Mouse (Mus musculus) fibroblast of lung, adult 2 months (primary cell): ENCODE measurements around the gene Fbxw9.

ENCODE experiments used
- DNase-seq: peaks from one replicate; pipeline ENCODE4 v3.0.0-alpha.2; 2011; ENCODE audit warnings: low read depth

The Fbxw9 gene

DNA sequence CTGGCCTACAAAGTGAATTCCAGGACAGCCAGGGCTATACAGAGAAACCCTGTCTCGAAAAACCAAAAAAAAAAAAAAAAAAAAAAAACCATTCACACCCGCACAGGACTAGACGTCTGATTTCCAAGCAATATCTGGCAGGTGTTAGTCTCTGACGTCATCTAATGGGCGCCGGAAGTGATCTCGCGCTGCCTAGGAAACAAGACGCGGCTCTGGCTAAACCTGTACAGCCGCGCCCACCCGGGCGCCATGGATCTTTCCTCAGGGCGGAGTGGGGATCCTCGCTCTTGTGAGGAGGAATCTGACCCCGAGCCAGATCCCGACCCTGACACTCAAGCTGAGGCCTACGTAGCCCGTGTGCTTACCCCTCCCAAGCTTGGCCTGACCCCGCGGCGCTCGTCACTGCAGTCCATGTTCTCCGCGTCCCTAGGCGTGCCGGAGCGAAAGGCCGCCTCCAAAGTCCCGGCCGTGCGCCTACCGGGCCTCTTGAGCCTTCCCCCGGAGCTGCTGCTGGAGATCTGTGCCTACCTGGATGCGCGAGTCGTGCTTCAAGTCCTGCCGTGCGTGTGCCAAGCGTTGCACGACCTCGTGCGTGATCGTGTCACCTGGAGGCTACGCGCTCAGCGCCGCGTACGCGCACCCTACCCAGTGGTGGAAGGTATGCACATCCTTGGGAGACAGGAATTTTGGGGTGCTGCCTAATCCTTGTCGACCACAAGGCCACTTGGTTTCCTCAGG lies at the start of gene Fbxw9:
TSS of gene Fbxw9 (plus strand) at position 177 of the 738 bp plus-strand sequence.
- DNase-seq: peak; percentile 86

DNA sequence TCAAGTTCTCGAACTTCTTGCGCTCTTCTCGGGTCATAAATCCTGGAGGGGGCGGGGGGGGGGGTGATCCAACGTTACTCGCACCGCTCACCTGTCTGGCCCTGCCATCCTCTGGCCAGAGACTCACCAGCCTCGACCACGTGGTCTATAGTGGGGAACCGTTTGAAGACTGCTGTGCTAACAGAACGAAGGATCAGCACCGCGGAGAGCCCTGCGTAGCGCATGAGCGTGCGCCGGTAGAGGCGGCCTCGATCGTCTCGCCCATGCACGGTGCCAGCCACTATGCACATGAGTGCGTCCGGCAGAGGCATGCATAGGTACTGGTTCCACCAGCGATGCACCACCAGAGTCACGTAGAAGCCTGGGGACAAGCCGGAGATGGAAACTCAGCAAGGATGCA lies 48.6 kb upstream of the Fbxw9 start:
- DNase-seq: no peak

DNA sequence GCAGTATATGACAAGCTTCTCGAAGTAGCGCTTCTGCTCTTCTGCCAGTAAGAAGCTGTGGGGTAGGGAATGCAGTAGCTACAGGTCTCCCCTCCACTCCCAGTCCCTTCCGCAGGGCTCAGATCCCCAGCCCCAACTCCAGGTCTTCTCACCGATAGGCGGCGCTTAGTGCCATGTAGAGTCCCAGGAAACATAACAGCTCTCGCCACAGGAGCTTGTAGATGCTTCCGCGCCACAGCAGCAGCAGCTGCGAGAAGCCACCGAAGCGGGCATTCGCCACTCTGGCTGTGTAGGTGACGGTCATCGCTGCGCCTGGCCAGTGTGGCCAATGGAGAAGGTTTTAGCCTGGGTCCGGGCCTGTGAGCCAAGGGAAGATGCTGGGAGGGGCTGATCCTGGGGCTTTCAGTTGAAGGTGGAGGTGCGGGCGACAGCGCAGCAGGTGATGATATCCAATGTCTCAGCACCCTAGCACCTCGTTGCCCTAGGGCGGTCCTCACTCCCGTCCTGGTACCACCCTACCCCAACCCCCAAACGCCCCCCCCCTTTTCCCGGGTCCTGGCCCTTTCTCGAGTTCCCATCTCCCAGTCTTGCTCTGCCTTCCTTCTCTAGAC lies 46.5 kb upstream of the Fbxw9 start:
- no peak for DNase-seq

DNA sequence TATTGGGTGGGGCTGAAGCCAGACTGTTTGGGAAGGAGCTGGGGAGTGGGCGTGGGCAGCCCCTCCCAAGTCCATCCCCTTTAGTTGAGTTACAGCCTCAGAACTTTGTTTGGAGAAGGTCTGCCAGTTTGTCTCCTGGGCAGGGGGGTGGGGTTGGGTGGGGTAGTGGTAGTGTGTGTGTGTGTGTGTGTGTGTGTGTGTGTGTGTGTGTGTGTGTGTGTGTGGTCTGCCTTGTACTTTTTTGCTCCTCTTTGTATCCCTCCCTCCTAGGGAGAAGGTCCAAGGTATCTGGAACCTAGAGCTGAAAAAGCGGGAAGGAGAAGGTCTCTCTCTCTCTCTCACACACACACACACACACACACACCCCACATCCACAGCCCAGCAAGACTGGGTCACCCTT lies 45.4 kb upstream of the Fbxw9 start, which contains the start of gene Best2:
TSS of gene Best2 (minus strand) at position 101 of the 400 bp plus-strand sequence.
- no peak for DNase-seq

- no peak for DNase-seq
Observed at GRCm38 (mm10) chr8:85016724-85017123, 43.1 kb upstream of the Fbxw9 start.

- DNase-seq: no peak
Observed at GRCm38 (mm10) chr8:85017209-85017608, 42.6 kb upstream of the Fbxw9 start.

DNA sequence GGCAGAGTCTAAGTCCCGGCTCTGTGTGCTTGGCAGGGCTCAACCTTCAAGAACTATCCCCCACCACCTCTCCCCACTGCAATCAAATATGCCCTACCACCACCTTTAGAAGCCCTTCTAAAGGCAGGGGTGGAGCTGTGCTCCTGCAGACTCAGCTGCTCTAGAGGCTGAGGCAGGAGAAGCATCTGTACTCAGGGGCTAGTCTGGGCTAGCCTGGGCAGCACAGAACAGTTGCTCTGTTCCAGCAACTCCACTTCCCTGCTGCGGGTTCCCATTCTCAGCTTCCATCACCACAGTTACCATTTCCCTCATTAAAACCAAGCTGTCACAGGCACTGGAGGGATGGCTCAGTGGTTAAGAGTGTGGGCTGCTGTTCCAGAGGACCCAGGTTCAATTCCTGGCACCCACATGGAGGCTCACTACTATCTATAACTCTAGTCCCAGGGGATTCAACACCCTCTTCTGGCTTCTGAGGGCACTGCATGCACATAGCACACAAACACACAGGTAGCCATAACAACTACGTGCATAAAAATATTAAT lies 38.3 kb upstream of the Fbxw9 start:
- DNase-seq: no peak

DNA sequence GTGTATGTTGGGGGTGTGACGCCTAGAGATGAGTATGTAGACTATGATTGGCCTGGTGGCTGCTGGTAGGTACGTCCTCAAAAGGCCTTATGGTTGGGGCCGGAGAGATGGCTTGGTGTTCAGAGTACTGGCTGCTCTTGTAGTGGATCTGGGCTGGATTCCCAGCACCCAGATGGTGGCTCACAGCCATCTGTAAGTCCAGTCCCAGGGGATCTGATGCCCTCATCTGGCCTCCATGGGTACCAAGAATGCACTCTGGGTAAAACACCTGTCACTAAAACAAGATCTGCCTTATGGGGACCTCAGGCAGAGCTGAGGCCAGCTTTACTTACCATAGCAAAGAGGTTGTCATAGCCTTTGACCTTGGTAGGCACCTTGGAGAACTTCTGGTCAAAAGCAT lies 36.0 kb upstream of the Fbxw9 start:
- DNase-seq: no peak

GRCm38 (mm10) chr8:85025098-85025932 lies 34.5 kb upstream of the Fbxw9 start, which contains the start of gene Asna1:
Gene Asna1, minus strand, starts transcription at chr8:85025281.
- peak; percentile 83 for DNase-seq

DNA sequence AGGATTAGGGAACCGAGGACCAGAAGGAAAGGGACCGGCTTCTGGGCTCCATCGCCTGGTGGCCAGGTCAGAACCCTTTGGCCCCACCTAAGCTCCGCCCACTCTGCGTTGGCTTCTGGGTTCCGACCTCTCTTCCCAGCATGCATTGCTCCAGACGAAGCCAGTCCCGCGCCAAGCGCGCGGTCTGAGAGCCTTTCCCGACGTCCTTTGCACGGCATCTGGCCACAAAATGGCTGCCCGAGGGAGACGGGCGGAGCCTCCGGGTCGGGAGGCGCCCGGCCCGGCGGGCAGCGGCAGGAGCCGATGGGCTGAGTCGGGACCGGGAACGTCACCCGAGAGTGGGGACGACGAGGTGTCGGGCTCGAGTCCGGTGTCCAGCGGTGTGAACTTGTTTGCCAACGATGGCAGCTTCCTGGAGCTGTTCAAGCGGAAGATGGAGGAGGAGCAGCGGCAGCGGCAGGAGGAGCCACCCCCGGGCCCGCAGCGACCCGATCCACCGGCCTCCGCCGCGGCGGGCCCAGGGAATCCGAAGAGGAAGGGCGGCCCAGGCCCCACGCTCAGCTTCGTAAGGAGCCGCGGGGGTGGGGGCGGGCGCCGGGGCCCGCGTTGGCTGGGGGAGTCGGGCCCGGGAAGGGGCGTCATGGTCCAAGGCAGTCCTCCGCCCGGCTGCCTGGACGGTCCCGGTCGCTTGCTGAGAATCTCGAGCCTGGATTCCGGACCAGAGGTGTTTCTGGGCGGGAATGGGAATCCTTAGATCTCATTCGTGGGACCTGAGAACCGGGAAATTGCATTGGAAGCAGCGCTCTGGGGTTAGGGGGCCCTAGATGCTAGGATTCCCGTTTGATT lies 33.0 kb upstream of the Fbxw9 start, which contains the start of gene Trir:
TSS of gene Trir (plus strand) at position 154 of the 846 bp plus-strand sequence.
- peak; percentile 93 for DNase-seq

- no peak for DNase-seq
Observed at GRCm38 (mm10) chr8:85027516-85027855, 32.4 kb upstream of the Fbxw9 start.

DNA sequence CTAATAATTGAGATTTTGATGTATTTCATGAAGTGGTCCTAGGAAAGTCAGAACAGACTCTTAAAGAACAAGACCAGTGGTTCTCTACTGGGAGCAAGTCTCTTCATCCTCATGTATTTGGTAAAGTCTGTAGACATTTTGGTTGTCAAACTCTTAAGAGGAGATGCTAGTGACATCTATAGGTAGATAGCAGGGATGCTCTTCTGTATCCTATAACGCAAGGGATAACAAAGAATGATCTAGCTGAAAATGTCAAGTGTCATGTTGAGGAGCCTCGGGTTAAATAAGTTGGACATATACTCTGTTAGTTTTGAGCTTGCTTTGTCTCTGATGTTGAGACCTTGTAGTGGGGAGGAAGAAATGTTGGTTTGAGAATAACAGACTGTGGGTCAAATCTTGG lies 31.9 kb upstream of the Fbxw9 start:
- no peak for DNase-seq

DNA sequence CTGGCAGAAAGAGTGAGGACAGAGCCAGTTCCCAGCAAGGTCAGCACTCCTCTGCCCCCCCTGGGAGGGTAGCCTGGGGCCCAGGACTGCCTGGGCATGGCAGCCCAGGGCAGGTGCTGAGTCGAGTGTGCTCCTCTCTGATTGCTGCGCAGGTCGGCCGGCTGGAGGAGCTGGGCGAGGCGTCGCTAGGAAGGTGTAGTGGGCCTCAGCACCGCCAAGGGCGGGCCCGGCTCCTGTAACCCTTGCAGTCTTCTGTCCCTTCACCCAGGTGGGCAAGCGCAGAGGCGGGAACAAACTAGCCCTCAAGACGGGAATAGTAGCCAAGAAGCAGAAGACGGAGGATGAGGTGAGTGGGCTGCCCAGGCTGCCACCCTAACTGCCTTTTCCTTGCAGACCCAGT lies 30.6 kb upstream of the Fbxw9 start:
- no peak for DNase-seq

GRCm38 (mm10) chr8:85032622-85033311 lies 27.1 kb upstream of the Fbxw9 start:
- DNase-seq: no peak

GRCm38 (mm10) chr8:85033867-85034266 lies 26.0 kb upstream of the Fbxw9 start:
- DNase-seq: no peak

- DNase-seq: peak; percentile 25
Observed at GRCm38 (mm10) chr8:85034764-85035163, 25.1 kb upstream of the Fbxw9 start.

DNA sequence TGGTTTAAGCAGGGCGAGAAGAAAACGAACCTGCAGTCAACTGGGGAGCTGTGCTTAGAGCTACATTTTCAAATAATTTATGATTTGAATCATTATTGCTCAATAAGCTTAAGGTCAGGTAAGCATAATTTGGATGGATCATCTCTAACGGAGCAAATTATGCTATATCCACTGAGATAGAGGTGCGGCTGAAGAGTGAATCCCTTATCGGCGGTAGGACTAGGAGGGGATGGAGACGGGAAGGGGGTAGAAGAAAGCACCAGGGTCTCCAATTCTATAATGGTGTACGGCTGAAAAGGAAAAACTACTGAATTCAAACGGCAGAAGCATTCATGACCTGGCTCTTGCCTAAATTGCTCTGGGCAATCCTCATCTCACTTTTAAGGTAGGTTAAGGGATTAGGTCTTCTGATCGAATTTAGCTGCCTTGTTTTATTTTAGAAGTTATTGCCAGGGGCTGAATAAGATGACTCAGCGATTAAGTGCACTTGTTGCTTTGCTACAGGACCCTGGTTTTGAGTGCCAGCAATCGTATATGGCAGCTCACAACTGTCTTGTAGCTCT lies 24.6 kb upstream of the Fbxw9 start:
- no peak for DNase-seq

DNA sequence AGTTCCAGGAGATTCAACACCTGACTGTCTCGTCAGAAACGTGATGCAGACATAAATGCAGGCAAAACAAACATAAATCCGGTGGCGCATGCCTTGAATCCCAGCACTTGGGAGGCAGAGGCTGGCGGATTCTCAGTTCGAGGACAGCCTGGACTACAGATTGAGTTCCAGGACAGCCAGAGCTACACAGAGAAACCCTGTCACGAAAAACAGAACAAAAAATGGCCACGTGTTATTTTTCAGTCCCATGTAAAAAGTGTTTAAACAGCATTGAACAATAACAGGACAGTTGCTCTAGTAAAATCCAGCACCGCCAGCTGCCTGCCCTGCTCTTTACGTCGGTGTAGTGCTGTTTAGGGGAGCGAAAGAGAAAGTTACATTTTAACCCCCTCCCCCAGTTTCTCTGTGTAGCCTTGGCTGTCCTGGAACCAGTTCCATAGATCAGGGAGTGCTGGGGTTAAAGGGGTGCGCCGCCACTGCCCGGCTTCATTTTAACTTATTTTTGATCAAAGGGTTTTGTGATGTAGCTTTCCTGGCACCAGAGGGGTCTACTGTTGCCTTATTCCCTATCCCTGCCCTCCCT lies 24.0 kb upstream of the Fbxw9 start:
- DNase-seq: no peak

DNA sequence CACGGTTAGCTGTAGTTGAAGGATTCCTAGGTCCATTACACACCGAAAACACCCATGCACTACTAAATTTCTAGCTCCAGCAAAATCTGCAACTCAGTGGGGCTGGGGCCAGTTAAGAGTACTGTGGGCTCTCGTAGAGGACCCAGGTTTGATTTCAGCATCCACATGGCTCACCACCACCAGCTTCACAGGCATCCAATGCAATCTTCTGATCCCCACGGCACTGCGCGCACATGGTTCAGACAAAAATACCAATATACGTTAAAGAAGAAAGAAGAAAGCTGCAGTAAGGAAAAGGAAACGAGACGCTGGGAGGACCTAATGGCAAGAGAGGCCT lies 23.5 kb upstream of the Fbxw9 start:
- no peak for DNase-seq

- peak; percentile 92 for DNase-seq
Observed at GRCm38 (mm10) chr8:85036718-85037365, 23.0 kb upstream of the Fbxw9 start, which contains the start of gene Tnpo2. Gene Tnpo2, plus strand, starts transcription at chr8:85036915.
